Mouse (Mus musculus): ENCODE data around the gene Creld2. TPM values are rescaled to one million over a fixed set of nuclear protein-coding genes. Genes with fewer than 3 reads are reported as not detected.

Creld2 gene
- total and polyA plus RNA-seq, 2 experiments, result 32.6 to 51.4 TPM

GRCm38 (mm10) chr15:88827466-88827865 is 8.0 kb downstream of the Creld2 start:
- H3K4me3 ChIP-seq (ENCODE audit: insufficient read depth, low read depth, low read length), result no peak overlapping the region
- peak; percentile 14; the same call in 1 of the 2 replicates for TF ChIP-seq CTCF (IDR thresholded peaks at IDR 0.05; ENCODE audit: low read depth, low read length)
- no peak for TF ChIP-seq POLR2A (IDR thresholded peaks at IDR 0.05; ENCODE audit: extremely low read depth, insufficient read depth, low read length)
- H3K27me3 ChIP-seq (ENCODE audit: control insufficient read depth, insufficient read depth, low read length), result no peaks in the 10 kb centered on the region
- peak overlapping the region; percentile 87 for H3K27ac ChIP-seq (replicated peaks; ENCODE audit: insufficient read depth, low read depth, low read length)
- H3K79me2 ChIP-seq (ENCODE audit: control insufficient read depth, insufficient read depth, low read length), result no peaks in the 10 kb centered on the region
- peaks cover 44% of the 10 kb centered on the region for H3K4me1 ChIP-seq (ENCODE audit: control insufficient read depth, insufficient read depth, low read length)
- 38% methylated on average over 6 of the region's 6 CpGs for WGBS
- peaks cover 13% of the 10 kb centered on the region; the same call in 1 of the 2 replicates for H3K36me3 ChIP-seq (ENCODE audit: control insufficient read depth, insufficient read depth, low read length)
- peak overlapping the region; percentile 46 for H3K9ac ChIP-seq (ENCODE audit: low read depth, low read length)
- DNase-seq (ENCODE audit: extremely low read depth, low read depth, low spot score), result no peak

GRCm38 (mm10) chr15:88827991-88828799 is 8.7 kb downstream of the Creld2 start:
- peak; percentile 99 for DNase-seq (ENCODE audit: extremely low read depth, low read depth, low spot score)
- peaks cover 47% of the 10 kb centered on the region for H3K4me1 ChIP-seq (ENCODE audit: control insufficient read depth, insufficient read depth, low read length)

GRCm38 (mm10) chr15:88828800-88829705 is 9.6 kb downstream of the Creld2 start:
- H3K27me3 ChIP-seq (ENCODE audit: control insufficient read depth, insufficient read depth, low read length), result no peaks in the 10 kb centered on the region
- H3K27ac ChIP-seq (replicated peaks; ENCODE audit: insufficient read depth, low read depth, low read length), result peak overlapping the region; percentile 73
- peaks cover 47% of the 10 kb centered on the region for H3K4me1 ChIP-seq (ENCODE audit: control insufficient read depth, insufficient read depth, low read length)
- WGBS, result 45% methylated on average over 17 of the region's 17 CpGs
- H3K9ac ChIP-seq (ENCODE audit: low read depth, low read length), result peak overlapping the region; percentile 59
- H3K36me3 ChIP-seq (ENCODE audit: control insufficient read depth, insufficient read depth, low read length), result peaks cover 7% of the 10 kb centered on the region; the same call in 1 of the 2 replicates
- TF ChIP-seq CTCF (IDR thresholded peaks at IDR 0.05; ENCODE audit: low read depth, low read length), result peak; percentile 98
- no peak for TF ChIP-seq POLR2A (IDR thresholded peaks at IDR 0.05; ENCODE audit: extremely low read depth, insufficient read depth, low read length)
- H3K4me3 ChIP-seq (ENCODE audit: insufficient read depth, low read depth, low read length), result peak overlapping the region; percentile 0; the same call in 1 of the 2 replicates
- H3K79me2 ChIP-seq (ENCODE audit: control insufficient read depth, insufficient read depth, low read length), result no peaks in the 10 kb centered on the region
- peak; percentile 69 for DNase-seq (ENCODE audit: extremely low read depth, low read depth, low spot score)

More at GRCm38 (mm10) chr15:88827991-88828799, 8.7 kb downstream of the Creld2 start:
- Histone ChIP-seq H3K27me3 (ENCODE audit: control insufficient read depth, insufficient read depth, low read length) (no peaks in the 10 kb centered on the region), H3K79me2 (ENCODE audit: control insufficient read depth, insufficient read depth, low read length) (no peaks in the 10 kb centered on the region), H3K9ac (ENCODE audit: low read depth, low read length) (peak overlapping the region; percentile 59), H3K36me3 (ENCODE audit: control insufficient read depth, insufficient read depth, low read length) (peaks cover 12% of the 10 kb centered on the region; the same call in 1 of the 2 replicates), H3K27ac (replicated peaks; ENCODE audit: insufficient read depth, low read depth, low read length) (peak overlapping the region; percentile 87), H3K4me3 (ENCODE audit: insufficient read depth, low read depth, low read length) (0 out of 2 replicates have a peak overlapping the region, but pooled peaks have one; percentile 0)
- 15% methylated on average over 9 of the region's 9 CpGs for WGBS
- TF ChIP-seq POLR2A (IDR thresholded peaks at IDR 0.05; ENCODE audit: extremely low read depth, insufficient read depth, low read length), result no peak
- TF ChIP-seq CTCF (IDR thresholded peaks at IDR 0.05; ENCODE audit: low read depth, low read length), result peak; percentile 89

- Histone ChIP-seq H3K27me3 (ENCODE audit: control insufficient read depth, insufficient read depth, low read length) (no peaks in the 10 kb centered on the region), H3K4me3 (ENCODE audit: insufficient read depth, low read depth, low read length) (no peak overlapping the region), H3K36me3 (ENCODE audit: control insufficient read depth, insufficient read depth, low read length) (peaks cover 5% of the 10 kb centered on the region; the same call in 1 of the 2 replicates), H3K4me1 (ENCODE audit: control insufficient read depth, insufficient read depth, low read length) (peaks cover 47% of the 10 kb centered on the region), H3K27ac (replicated peaks; ENCODE audit: insufficient read depth, low read depth, low read length) (peak overlapping the region; percentile 69), H3K9ac (ENCODE audit: low read depth, low read length) (peak overlapping the region; percentile 14; the same call in 1 of the 2 replicates), H3K79me2 (ENCODE audit: control insufficient read depth, insufficient read depth, low read length) (no peaks in the 10 kb centered on the region)
- whole genome bisulfite sequencing, result 21% methylated on average over 6 of the region's 6 CpGs
- TF ChIP-seq CTCF (IDR thresholded peaks at IDR 0.05; ENCODE audit: low read depth, low read length) (no peak), POLR2A (IDR thresholded peaks at IDR 0.05; ENCODE audit: extremely low read depth, insufficient read depth, low read length) (no peak)
- DNase-seq (ENCODE audit: extremely low read depth, low read depth, low spot score), result peak; percentile 81
Measured at GRCm38 (mm10) chr15:88829791-88830440, 10.5 kb downstream of the Creld2 start.

GRCm38 (mm10) chr15:88830696-88831095 is 11.2 kb downstream of the Creld2 start:
- H3K4me1 ChIP-seq (ENCODE audit: control insufficient read depth, insufficient read depth, low read length), result peaks cover 47% of the 10 kb centered on the region
- no peak overlapping the region for H3K4me3 ChIP-seq (ENCODE audit: insufficient read depth, low read depth, low read length)
- H3K27ac ChIP-seq (replicated peaks; ENCODE audit: insufficient read depth, low read depth, low read length), result peak overlapping the region; percentile 69
- no peak for DNase-seq (ENCODE audit: extremely low read depth, low read depth, low spot score)
- no peak for TF ChIP-seq CTCF (IDR thresholded peaks at IDR 0.05; ENCODE audit: low read depth, low read length)
- TF ChIP-seq POLR2A (IDR thresholded peaks at IDR 0.05; ENCODE audit: extremely low read depth, insufficient read depth, low read length), result no peak
- H3K9ac ChIP-seq (ENCODE audit: low read depth, low read length), result no peak overlapping the region; the same call in 1 of the 2 replicates
- 82% methylated on average over 5 of the region's 5 CpGs for WGBS
- H3K79me2 ChIP-seq (ENCODE audit: control insufficient read depth, insufficient read depth, low read length), result no peaks in the 10 kb centered on the region
- no peaks in the 10 kb centered on the region for H3K27me3 ChIP-seq (ENCODE audit: control insufficient read depth, insufficient read depth, low read length)
- peaks cover 4% of the 10 kb centered on the region; the same call in 1 of the 2 replicates for H3K36me3 ChIP-seq (ENCODE audit: control insufficient read depth, insufficient read depth, low read length)

Measured in liver, adult 2 months (tissue).